Mouse (Mus musculus): Measurements from ENCODE around the gene C130079G13Rik.
"Not testable (repeated sequence)": the region's sequence is repeated elsewhere in the genome, so short reads cannot be mapped to it uniquely, and the experiment has no call there.

The C130079G13Rik gene

DNA sequence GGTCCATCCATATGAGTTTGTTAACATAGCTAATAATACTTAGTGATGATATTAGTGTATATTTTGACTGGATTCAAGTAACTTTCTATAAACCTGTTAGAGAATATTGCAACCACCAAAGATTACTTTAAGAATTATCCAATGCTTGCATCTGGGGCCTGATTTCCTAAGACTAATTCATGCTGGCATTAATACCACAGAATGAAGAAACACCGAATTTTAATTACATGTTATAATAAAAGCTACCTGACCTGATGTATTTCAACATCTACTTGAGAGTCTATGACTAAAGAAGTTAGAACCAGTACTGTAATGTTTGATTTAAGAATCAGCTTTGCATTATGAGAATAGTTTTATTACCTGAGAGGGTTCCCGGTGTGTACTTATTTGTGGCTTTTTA, at the start of gene C130079G13Rik:
Gene C130079G13Rik, plus strand, starts transcription at position 301 of the 400 bp plus-strand sequence.
- no peak for DNase-seq (ENCODE audit: low spot score in 2 of 2)

DNA sequence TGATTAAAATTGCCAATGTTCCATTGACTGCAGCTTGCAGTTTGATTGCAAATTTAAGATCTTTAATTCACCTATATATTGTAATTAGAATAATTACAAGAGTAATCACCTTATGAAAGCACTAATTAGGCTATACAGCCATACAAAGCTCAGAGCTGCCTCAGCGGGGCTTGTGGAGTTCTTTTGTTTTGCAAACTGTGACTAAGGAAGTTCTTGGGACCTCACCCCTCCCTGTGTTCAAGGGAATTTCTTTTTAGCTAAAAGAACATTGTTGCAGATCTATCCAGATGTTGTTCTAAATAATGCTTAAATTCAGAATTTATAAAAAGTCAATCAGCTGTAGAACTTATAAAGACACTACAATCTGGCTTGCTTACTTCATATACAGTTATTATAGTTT, 47.4 kb upstream of the C130079G13Rik start:
- DNase-seq (ENCODE audit: low spot score in 2 of 2), result not testable (repeated sequence)

DNA sequence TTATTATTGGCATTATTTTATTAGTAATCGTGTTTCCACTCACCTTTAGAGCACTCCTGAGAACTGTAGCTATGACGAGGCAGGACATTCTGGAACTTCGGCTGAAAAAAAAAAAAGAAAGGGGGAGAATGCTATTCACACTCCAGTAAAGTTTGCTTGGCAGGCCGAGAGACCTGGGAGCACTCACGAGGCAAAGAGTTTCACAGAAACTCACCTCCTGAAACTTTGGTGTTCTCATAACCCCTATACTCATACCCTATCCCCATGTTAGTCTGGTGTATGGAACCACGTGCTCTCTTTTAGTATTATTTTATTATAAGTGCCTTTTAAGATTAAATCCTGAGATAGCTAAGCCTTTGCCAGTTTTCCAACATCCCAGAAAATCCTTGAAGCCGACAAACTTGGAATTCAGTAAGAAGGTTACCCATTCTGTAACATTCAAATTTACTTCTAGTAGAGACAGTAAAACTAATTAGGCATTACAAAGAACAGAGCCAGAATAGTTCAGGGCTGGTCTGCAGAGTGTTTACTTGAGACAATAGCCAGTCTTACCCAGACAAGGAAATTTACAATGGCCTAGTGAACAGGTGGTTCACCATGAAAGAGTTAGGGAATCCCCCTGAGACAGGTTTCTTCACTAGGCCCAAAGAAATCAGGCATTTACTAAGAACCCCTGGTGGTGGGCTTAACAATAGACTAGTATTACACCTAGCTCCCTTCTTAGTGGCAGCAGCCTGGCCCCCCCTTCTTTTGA, 45.0 kb upstream of the C130079G13Rik start:
- DNase-seq (ENCODE audit: low spot score in 2 of 2), result not testable (repeated sequence)

DNA sequence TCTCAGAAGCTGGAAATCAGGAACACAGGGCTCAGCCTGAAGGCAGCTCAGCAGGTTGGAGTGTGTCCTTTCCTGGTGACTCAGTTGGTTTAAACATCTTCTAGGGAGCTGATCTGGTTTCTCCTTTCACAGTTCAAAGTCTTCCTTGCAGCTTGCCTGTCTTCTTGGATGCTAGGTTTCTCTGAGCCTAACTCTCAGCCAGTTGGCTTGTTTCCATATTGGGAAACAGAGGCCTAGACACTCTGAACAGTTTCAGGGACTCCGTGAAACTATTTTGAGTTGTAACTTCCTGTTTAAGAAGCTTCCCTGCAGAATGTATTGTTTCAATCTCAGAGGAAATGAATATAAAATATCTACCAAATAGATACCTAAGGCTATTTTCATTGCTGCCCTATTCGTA, 31.7 kb upstream of the C130079G13Rik start:
- DNase-seq (ENCODE audit: low spot score in 2 of 2), result no peak

DNA sequence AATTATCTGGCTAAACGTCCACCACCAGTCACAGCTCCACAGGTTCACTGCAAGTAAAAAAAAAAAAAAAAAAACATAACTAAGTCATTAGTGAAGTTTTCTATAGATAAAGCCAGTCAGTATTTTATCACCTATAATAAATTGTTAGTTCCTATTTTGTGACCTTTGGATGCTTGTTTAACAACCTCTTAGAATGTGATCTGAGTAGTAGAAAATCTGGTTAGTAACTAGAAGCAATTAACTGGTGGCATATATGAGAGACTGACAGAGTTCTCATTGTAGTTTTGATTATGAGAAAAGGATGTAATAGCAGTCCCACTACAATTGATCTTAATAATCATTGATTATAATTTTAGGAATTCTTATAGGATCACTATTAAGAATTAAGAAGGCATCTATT, 9.6 kb downstream of the C130079G13Rik start:
- DNase-seq (ENCODE audit: low spot score in 2 of 2), result no peak

DNA sequence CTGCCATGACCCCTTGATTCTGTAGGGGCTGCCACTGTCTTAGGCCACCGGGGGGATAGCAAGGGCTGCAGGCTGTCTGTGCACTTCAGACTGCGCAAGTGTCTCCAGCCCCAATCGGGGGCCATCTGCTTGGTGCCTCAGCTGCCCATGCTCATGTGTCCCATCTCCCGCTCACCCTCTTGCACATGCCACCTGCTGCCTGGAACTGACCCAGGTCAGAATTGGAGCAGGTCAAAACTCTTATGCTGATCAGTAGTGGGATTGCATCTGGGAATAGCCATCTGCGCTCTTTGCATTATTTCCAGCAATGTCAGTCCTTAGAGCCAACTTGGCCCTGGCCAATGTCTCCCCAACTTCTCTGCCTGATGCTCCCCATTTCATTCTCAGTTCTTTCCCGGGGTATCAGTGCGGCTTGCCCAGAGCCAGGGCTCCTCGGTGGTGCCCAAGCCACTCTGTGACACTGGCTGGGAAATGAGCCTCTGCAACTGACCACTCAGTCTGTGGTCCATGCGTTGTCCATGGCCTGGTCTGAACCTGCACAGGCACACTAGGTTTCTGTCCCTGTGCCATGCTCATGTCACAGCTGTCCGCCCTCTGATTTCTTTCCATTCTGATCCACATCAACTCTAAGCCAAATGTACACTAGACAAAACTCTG, 22.4 kb downstream of the C130079G13Rik start:
- DNase-seq (ENCODE audit: low spot score in 2 of 2), result no peak

DNA sequence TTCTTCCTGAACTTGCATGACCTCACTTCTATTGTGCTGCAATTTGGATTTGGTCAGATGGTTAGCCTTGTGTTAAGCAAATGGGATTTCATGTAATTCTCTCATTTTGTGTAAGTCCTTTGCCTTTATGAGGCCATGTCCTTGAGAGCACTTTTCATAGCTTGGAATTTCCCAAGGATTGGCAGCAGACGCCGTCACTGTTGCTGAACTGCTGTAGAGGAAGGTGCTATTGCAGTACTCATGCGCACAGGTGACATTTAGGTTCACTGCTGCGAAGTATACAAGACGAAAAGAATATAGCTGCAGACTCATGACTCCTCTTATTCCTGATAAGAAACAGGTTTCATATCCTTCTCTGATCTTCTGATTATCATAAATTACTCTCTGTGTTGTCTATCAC, 45.9 kb downstream of the C130079G13Rik start:
- DNase-seq (ENCODE audit: low spot score in 2 of 2), result no peak

DNA sequence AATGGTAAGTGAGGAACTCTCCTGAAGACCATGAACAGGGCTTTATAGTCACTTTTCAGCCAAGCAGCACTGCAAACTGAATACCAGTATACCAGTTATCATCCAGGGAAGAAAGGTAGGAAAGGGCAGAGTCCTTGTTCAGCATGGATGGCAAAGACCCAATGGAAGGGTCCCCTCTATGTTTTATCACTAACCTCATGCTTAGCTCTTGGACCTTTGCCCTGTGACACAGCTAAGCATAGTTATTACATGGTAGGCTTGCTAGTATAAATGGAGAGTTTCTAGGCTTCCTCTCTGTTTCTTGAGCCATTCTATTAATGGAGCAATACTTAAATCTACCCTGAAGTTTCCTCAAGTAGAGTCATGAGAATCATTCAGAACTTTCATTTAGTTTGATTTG, 49.6 kb downstream of the C130079G13Rik start:
- DNase-seq (ENCODE audit: low spot score in 2 of 2), result no peak
